Mouse (Mus musculus) midbrain, embryonic 16.5 days (tissue): ENCODE measurements at regions not wholly inside any gene's neighbourhood (a gene's known extent, or its start where the extent isn't known, plus 50 kb on each side); places are given as distances from the start of the nearest gene placed in this dataset.
A peak's percentile ranks its signal among the peaks of the same experiment; 100 is the strongest.

Experiments
- ATAC-seq: fragments of 200-750 bp; cut with Nextera tagmentation; 2 replicates; pipeline ENCODE4 v1.8.0; 2017; ENCODE audit warnings: moderate TSS enrichment
- H3K27ac ChIP-seq: fragments of 300-500 bp; sonication (generic); 2 replicates; pipeline ENCODE4 v1.5.1; 2014; ENCODE audit warnings: mild to moderate bottlenecking, low read length, mixed read lengths
- H3K27me3 ChIP-seq: fragments of 300-500 bp; sonication (generic); 2 replicates; pipeline ENCODE4 v1.6.1; 2014; ENCODE audit warnings: low read depth, low read length, mixed read lengths; ENCODE audit not compliant: control insufficient read depth, insufficient read depth
- H3K36me3 ChIP-seq: fragments of 300-500 bp; sonication (generic); 2 replicates; pipeline ENCODE4 v1.6.1; 2014; ENCODE audit warnings: mild to moderate bottlenecking, low read length, moderate library complexity, mixed read lengths; ENCODE audit not compliant: control insufficient read depth, insufficient read depth
- H3K4me1 ChIP-seq: fragments of 300-500 bp; sonication (generic); 2 replicates; pipeline ENCODE4 v1.6.1; 2014; ENCODE audit warnings: mild to moderate bottlenecking, low read length, mixed read lengths; ENCODE audit not compliant: control insufficient read depth, insufficient read depth
- H3K4me2 ChIP-seq: fragments of 300-500 bp; sonication (generic); 2 replicates; pipeline ENCODE4 v1.6.1; 2014; ENCODE audit warnings: mild to moderate bottlenecking, low read length, mixed read lengths
- H3K4me3 ChIP-seq: fragments of 300-500 bp; sonication (generic); 2 replicates; pipeline ENCODE4 v1.5.1; 2014; ENCODE audit warnings: low read depth, mild to moderate bottlenecking, low read length, moderate library complexity, mixed read lengths
- H3K9ac ChIP-seq: fragments of 300-500 bp; sonication (generic); 2 replicates; pipeline ENCODE4 v1.6.1; 2014; ENCODE audit warnings: low read depth, low read length, mixed read lengths
- H3K9me3 ChIP-seq: fragments of 300-500 bp; sonication (generic); replicated peaks from 2 replicates; pipeline ENCODE4 v1.6.1; 2014; ENCODE audit warnings: mild to moderate bottlenecking, low read length, mixed read lengths; ENCODE audit not compliant: control insufficient read depth, poor library complexity, severe bottlenecking
- WGBS: fragments of 180-500 bp; shearing (Covaris S2); extraction: QIAGEN DNeasy Blood & Tissue Kit; methylation state at CpG from one replicate; pipeline ENCODE4 v1.1.7; 2014; 5-methylcytosine and 5-hydroxymethylcytosine counted together

DNA sequence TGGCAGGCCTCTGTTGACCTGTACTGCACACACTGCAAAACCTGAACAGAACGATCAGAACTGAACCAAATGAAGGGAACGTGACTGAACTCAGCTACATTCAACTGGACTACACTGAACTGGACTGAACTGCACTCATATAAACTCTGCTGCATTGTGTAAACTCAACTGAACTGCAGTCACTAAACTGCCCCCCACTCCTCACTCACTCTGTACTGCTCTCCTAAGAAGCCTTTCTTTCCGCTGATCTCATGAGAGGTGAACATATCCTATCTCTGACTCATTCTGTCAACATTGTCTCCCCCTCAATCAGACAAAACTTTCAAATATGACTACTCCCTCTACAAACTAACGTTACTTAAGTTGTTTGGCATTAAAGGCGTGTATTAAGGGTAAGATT lies 324.5 kb upstream of the Cdh9 start:
- H3K9ac ChIP-seq, result no peak overlapping the region
- no peak for ATAC-seq

DNA sequence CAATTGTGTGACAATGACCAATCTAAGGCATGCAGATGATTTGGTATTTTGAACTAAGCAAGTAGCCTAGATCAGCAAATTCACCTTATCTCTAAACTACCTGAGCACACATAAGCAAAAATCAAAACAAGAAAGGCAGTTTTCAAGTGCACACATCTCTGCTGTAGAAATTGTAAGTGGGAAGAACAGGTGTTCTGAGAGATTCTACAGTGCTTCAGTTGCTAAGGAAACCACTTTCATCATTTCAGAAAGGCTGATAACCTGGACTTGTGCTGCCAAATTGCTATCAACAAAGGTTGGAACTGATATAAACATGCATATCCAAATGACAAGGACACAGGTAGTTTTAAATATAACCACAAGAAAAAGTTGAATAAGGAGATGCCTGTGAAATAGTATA lies 322.4 kb upstream of the Cdh9 start:
- Histone ChIP-seq H3K27ac (0 out of 2 replicates have a peak overlapping the region, but pooled peaks have one; percentile 33), H3K4me3 (no peak overlapping the region), H3K9me3 (no peaks in the 10 kb centered on the region), H3K36me3 (no peaks in the 10 kb centered on the region), H3K4me1 (peaks cover 5% of the 10 kb centered on the region; the same call in 1 of the 2 replicates), H3K9ac (no peak overlapping the region), H3K27me3 (no peaks in the 10 kb centered on the region), H3K4me2 (no peak overlapping the region)
- ATAC-seq, result peak; percentile 77; the same call in 1 of the 2 replicates

More for the DNA sequence above, 324.5 kb upstream of the Cdh9 start:
- WGBS, result 80% methylated on average over 5 of the region's 5 CpGs
- peaks cover 5% of the 10 kb centered on the region; the same call in 1 of the 2 replicates for H3K4me1 ChIP-seq
- no peak overlapping the region for H3K4me3 ChIP-seq
- H3K4me2 ChIP-seq, result no peak overlapping the region
- no peaks in the 10 kb centered on the region for H3K36me3 ChIP-seq
- no peak overlapping the region for H3K27ac ChIP-seq
- H3K9me3 ChIP-seq, result no peaks in the 10 kb centered on the region
- H3K27me3 ChIP-seq, result no peaks in the 10 kb centered on the region

DNA sequence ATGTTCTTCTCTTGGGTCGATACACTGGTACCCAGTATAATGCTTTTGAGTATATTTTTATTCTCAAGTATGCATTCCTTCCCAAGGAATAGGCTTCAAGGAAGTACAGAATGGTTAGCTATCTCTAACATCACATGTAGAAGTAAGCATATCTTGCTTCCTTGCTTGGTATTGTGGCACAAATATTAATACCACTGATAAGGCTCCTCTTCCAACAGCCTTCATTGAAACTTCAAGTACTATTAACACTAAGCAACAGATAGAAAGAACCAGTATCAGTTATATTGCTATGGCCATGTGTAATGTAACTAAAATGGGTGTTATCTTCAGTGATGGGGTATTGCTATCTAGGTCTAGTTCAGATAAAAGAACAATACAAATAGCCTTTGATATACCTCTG lies 316.9 kb upstream of the Cdh9 start:
- no peak overlapping the region for H3K4me3 ChIP-seq
- 98% methylated on average over 1 of the region's 1 CpGs for WGBS
- ATAC-seq, result no peak

DNA sequence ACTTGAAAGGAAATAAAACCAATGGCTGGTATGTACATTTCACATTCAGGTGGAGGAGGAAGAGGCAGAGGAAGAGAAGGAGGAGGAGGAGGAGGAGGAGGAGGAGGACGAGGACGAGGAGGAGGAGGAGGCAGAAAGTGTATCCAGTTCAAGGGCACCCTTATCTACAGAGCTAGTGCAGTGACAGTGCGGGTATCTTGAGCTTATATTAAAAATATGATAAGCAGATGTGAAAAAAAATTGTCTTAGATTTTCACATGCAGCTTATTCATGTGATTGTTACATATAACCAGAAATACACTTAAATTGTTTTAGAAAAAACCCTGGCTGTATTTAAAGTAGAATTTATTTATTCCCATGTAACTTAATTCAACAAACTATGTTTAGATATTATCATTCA lies 310.8 kb upstream of the Cdh9 start:
- H3K4me1 ChIP-seq, result no peaks in the 10 kb centered on the region
- H3K36me3 ChIP-seq, result no peaks in the 10 kb centered on the region
- WGBS, result 73% methylated on average over 3 of the region's 3 CpGs
- no peak overlapping the region for H3K4me2 ChIP-seq
- no peaks in the 10 kb centered on the region for H3K9me3 ChIP-seq
- H3K4me3 ChIP-seq, result no peak overlapping the region
- no peak overlapping the region for H3K9ac ChIP-seq
- no peaks in the 10 kb centered on the region for H3K27me3 ChIP-seq
- ATAC-seq, result no peak
- H3K27ac ChIP-seq, result no peak overlapping the region

More for the DNA sequence above, 316.9 kb upstream of the Cdh9 start:
- Histone ChIP-seq H3K27me3 (no peaks in the 10 kb centered on the region), H3K4me1 (no peaks in the 10 kb centered on the region), H3K9ac (no peak overlapping the region), H3K36me3 (no peaks in the 10 kb centered on the region), H3K4me2 (no peak overlapping the region), H3K9me3 (no peaks in the 10 kb centered on the region), H3K27ac (no peak overlapping the region)

DNA sequence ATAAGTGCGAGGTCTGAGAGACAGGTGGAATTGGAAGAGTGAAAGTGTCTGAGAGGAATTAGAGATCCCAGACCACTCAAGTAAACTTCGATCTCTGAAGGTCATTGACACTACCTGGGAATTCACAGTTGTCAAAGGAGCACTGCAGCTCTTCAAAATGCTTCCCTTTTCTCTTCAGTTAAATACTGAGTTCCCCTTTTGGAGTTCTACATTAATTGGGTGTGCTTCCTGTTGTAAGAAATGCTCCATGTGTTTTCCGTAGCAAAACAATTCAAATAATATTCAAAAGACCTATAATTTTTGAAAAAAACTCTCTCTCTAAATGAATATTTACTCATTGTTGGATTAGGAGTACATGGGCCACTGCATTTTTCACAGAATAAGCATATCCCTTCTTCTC lies 305.5 kb upstream of the Cdh9 start:
- Histone ChIP-seq H3K36me3 (no peaks in the 10 kb centered on the region), H3K4me2 (no peak overlapping the region), H3K27ac (no peak overlapping the region), H3K9ac (no peak overlapping the region), H3K9me3 (no peaks in the 10 kb centered on the region), H3K4me1 (no peaks in the 10 kb centered on the region), H3K4me3 (no peak overlapping the region), H3K27me3 (no peaks in the 10 kb centered on the region)
- ATAC-seq, result no peak
- 91% methylated on average over 3 of the region's 3 CpGs for WGBS

DNA sequence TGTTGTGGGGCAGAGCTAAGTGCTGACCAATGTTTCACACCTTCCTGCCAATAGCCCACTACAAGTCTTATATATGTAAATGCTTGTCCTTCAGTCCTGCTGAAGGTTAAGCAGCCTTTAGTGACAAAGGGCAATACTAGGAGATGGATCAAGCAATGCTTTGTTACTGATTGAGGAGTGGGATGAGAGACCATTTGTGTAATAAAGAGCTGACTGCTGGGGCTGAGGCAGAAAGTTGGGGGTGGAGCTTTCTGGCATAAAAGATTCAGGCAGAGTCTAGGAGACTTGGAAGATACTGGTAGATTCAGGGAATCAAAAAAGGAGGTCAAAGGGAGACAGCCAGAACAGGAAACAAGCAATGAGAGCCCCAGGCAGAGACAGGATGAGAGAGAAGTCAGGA lies 281.9 kb upstream of the Cdh9 start:
- no peaks in the 10 kb centered on the region for H3K4me1 ChIP-seq
- no peak overlapping the region for H3K4me3 ChIP-seq
- no peaks in the 10 kb centered on the region for H3K27me3 ChIP-seq
- no peak for ATAC-seq
- H3K36me3 ChIP-seq, result no peaks in the 10 kb centered on the region
- H3K9me3 ChIP-seq, result no peaks in the 10 kb centered on the region
- H3K4me2 ChIP-seq, result no peak overlapping the region
- H3K9ac ChIP-seq, result no peak overlapping the region
- no peak overlapping the region for H3K27ac ChIP-seq

DNA sequence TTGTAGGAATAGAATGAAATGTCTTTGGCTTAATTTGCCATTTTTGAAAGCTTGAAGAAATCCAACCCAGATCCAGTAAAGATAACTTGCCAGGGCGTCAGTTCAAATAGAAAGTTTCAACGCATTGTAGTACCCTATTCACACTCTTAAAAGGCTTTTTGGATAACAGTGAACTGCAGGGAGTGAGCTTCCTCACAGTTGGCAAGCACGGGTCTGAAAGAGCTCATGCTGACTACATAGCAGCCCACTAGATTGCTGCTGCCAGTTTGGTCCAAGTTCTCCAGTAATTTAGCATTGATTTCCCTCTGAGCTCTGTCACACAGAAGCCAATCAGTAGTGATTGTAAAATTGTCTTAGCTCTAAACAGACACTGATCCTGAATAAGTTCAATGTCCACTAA lies 237.3 kb upstream of the Cdh9 start:
- Histone ChIP-seq H3K9me3 (no peaks in the 10 kb centered on the region), H3K4me3 (no peak overlapping the region), H3K27ac (no peak overlapping the region), H3K9ac (no peak overlapping the region), H3K27me3 (no peaks in the 10 kb centered on the region), H3K4me1 (no peaks in the 10 kb centered on the region), H3K4me2 (no peak overlapping the region), H3K36me3 (no peaks in the 10 kb centered on the region)
- 6% methylated on average over 3 of the region's 3 CpGs for WGBS
- ATAC-seq, result peak; percentile 90

DNA sequence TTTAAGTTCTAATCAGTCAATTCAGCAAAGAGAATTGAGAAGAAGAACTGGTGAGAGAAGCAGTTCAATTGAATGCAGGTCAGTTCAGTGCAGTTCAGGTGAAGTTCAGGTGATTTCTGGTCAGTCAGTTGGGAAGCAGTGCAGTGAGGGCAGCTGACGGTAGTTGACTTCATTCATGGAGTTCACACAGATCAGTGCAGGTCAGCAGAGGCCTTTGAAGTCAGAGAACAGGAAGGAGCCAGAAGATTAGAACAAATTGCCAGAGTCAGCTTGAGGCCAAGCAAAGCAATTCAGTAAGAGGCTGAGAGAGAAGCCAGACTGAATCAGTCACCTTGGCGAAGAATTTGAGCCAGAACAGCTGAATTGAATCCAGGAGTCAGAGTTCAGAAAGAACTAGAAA lies 235.7 kb upstream of the Cdh9 start:
- H3K9me3 ChIP-seq, result no peaks in the 10 kb centered on the region
- no peak overlapping the region for H3K27ac ChIP-seq
- no peaks in the 10 kb centered on the region for H3K36me3 ChIP-seq
- ATAC-seq, result no peak
- H3K4me3 ChIP-seq, result no peak overlapping the region
- H3K4me2 ChIP-seq, result no peak overlapping the region
- WGBS, result 46% methylated on average over 2 of the region's 2 CpGs
- H3K9ac ChIP-seq, result no peak overlapping the region
- H3K4me1 ChIP-seq, result no peaks in the 10 kb centered on the region
- no peaks in the 10 kb centered on the region for H3K27me3 ChIP-seq

DNA sequence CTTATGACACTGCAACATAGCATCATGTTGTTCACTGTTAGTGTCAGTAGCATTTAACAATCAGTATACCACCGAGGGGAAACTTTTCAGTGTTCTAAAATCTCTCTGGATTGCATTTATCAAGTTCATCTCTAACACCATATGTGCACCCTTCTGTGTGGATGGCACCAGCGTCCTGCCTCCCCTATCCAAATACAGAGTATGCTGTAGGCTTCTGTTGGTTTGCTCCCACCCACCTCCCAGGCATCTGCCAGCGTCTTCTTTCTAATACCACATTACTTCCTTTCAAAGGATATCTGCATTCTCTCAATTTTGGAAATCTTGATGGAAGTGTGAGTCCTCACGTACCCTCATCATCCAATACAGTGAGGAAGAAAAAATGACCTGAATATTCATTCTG lies 208.0 kb upstream of the Cdh9 start:
- Histone ChIP-seq H3K9me3 (no peaks in the 10 kb centered on the region), H3K9ac (no peak overlapping the region), H3K4me3 (no peak overlapping the region), H3K36me3 (no peaks in the 10 kb centered on the region), H3K27ac (no peak overlapping the region), H3K4me2 (no peak overlapping the region), H3K27me3 (no peaks in the 10 kb centered on the region), H3K4me1 (no peaks in the 10 kb centered on the region)
- no peak for ATAC-seq
- 79% methylated on average over 4 of the region's 4 CpGs for WGBS

DNA sequence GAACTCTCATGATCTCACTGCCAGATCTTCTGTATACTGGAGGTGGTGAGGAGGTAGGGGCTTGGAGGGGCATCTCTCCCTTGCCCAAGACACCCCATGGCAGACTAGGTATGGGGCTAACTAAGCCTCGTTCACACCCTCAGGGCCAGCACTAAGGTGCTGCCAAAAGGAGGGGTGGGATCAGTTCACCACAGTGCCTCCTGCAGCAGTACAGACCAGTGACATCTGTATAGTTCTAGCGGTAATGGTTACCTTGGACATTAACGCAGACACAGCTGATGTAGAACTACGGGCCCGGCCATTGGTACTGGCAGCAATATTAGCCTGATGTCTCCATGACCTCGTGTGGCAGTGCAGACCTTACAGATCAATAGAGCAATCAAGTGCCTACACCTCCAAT lies 196.0 kb upstream of the Cdh9 start:
- ATAC-seq, result no peak
- WGBS, result 91% methylated on average over 6 of the region's 6 CpGs
- Histone ChIP-seq H3K4me1 (no peaks in the 10 kb centered on the region), H3K9ac (no peak overlapping the region), H3K4me3 (no peak overlapping the region), H3K9me3 (no peaks in the 10 kb centered on the region), H3K27me3 (no peaks in the 10 kb centered on the region), H3K4me2 (no peak overlapping the region), H3K27ac (no peak overlapping the region), H3K36me3 (no peaks in the 10 kb centered on the region)
